Mouse (Mus musculus) G1E (cell line): ENCODE measurements around the gene Unc13b.

Experiments used
- CTCF ChIP-seq: IDR thresholded peaks from 2 replicates; pipeline ENCODE4 v1.5.1; 2012; ENCODE audit warnings: low read depth, low read length, inconsistent platforms, mixed read lengths
- GATA1 ChIP-seq: IDR thresholded peaks from 2 replicates; pipeline ENCODE4 v1.6.1; 2012; ENCODE audit warnings: borderline replicate concordance, low read length, inconsistent platforms, mixed read lengths
- GATA2 ChIP-seq: IDR thresholded peaks from 2 replicates; pipeline ENCODE4 v1.6.1; 2012; ENCODE audit warnings: low read depth, low read length, inconsistent platforms, borderline replicate concordance
- POLR2AphosphoS5 ChIP-seq: IDR thresholded peaks from 2 replicates; pipeline ENCODE4 v1.6.1; 2012; ENCODE audit warnings: low read depth, low read length, inconsistent platforms; ENCODE audit not compliant: insufficient replicate concordance
- TAL1 ChIP-seq: conservative IDR thresholded peaks from 2 replicates; pipeline ENCODE4 v1.6.1; 2012; ENCODE audit warnings: low read depth, low read length, inconsistent platforms, mixed read lengths

- TF ChIP-seq CTCF: no peak
- no peak for TF ChIP-seq GATA1
- no peak for TF ChIP-seq TAL1
- no peak for TF ChIP-seq GATA2
- no peak for TF ChIP-seq POLR2AphosphoS5
These were observed 150.4 kb downstream of the Unc13b start for GRCm38 (mm10) chr4:43209081-43209579.
